Mouse (Mus musculus): ENCODE measurements at regions not wholly inside any gene's neighbourhood (a gene's known extent, or its start where the extent isn't known, plus 50 kb on each side); places are given as distances from the start of the nearest gene placed in this dataset.

- no peak for DNase-seq
- intact Hi-C loops (cut with DNase I), result no loop called here
These were observed 230.8 kb downstream of the Papss1 start for GRCm38 (mm10) chr3:131795108-131796005.

- no peak for DNase-seq
- intact Hi-C loops (cut with DNase I), result no loop called here
These were observed 235.2 kb downstream of the Papss1 start for GRCm38 (mm10) chr3:131799774-131800173.

- intact Hi-C loops (cut with DNase I), result no loop called here
- no peak for DNase-seq
These were observed 237.0 kb downstream of the Papss1 start for GRCm38 (mm10) chr3:131801551-131801950.

- intact Hi-C loops (cut with DNase I), result no loop called here
- DNase-seq, result no peak
These were observed 238.3 kb downstream of the Papss1 start for GRCm38 (mm10) chr3:131802841-131803240.

- intact Hi-C loops (cut with DNase I), result no loop called here
- no peak for DNase-seq
These were observed 243.6 kb downstream of the Papss1 start for GRCm38 (mm10) chr3:131808127-131808526.

- DNase-seq, result no peak
- intact Hi-C loops (cut with DNase I), result no loop called here
These were observed 248.4 kb downstream of the Papss1 start for GRCm38 (mm10) chr3:131812968-131813367.

- intact Hi-C loops (cut with DNase I), result no loop called here
- no peak for DNase-seq
These were observed 254.2 kb downstream of the Papss1 start for GRCm38 (mm10) chr3:131818806-131819205.

- intact Hi-C loops (cut with DNase I), result no loop called here
- no peak for DNase-seq
These were observed 227.7 kb upstream of the Dkk2 start for GRCm38 (mm10) chr3:131857442-131857841.

GRCm38 (mm10) chr3:131859083-131859482, 226.0 kb upstream of the Dkk2 start:
- no peak for DNase-seq
- intact Hi-C loops (cut with DNase I), result no loop called here

- no peak for DNase-seq
- intact Hi-C loops (cut with DNase I), result no loop called here
These were observed 220.0 kb upstream of the Dkk2 start for GRCm38 (mm10) chr3:131865106-131865505.

GRCm38 (mm10) chr3:131867266-131867665, 217.8 kb upstream of the Dkk2 start:
- DNase-seq, result no peak
- intact Hi-C loops (cut with DNase I), result no loop called here

GRCm38 (mm10) chr3:131868219-131868964, 216.7 kb upstream of the Dkk2 start:
- DNase-seq, result no peak
- intact Hi-C loops (cut with DNase I), result no loop called here

GRCm38 (mm10) chr3:131869306-131869705, 215.8 kb upstream of the Dkk2 start:
- no peak for DNase-seq
- intact Hi-C loops (cut with DNase I), result no loop called here

GRCm38 (mm10) chr3:131882667-131883066, 202.4 kb upstream of the Dkk2 start:
- intact Hi-C loops (cut with DNase I), result no loop called here
- DNase-seq, result no peak

- intact Hi-C loops (cut with DNase I), result no loop called here
- no peak for DNase-seq
These were observed 198.6 kb upstream of the Dkk2 start for GRCm38 (mm10) chr3:131886470-131886869.

- no peak for DNase-seq
- intact Hi-C loops (cut with DNase I), result no loop called here
These were observed 198.1 kb upstream of the Dkk2 start for GRCm38 (mm10) chr3:131886984-131887383.

GRCm38 (mm10) chr3:131887670-131888069, 197.4 kb upstream of the Dkk2 start:
- intact Hi-C loops (cut with DNase I), result no loop called here
- DNase-seq, result no peak

GRCm38 (mm10) chr3:131891941-131892340, 193.2 kb upstream of the Dkk2 start:
- intact Hi-C loops (cut with DNase I), result loop anchor here (10.0 kb wide), 1 partner anchor 297 kb away; no protein-coding TSS in a partner anchor
- no peak for DNase-seq

- intact Hi-C loops (cut with DNase I), result loop anchor here (10.0 kb wide), 1 partner anchor 298 kb away; no protein-coding TSS in a partner anchor
- DNase-seq, result no peak
These were observed 191.9 kb upstream of the Dkk2 start for GRCm38 (mm10) chr3:131893061-131893804.

GRCm38 (mm10) chr3:131895057-131895456, 190.0 kb upstream of the Dkk2 start:
- intact Hi-C loops (cut with DNase I), result loop anchor here (10.0 kb wide), 1 partner anchor 300 kb away; no protein-coding TSS in a partner anchor
- DNase-seq, result no peak

GRCm38 (mm10) chr3:131913534-131913933, 171.6 kb upstream of the Dkk2 start:
- no peak for DNase-seq
- intact Hi-C loops (cut with DNase I), result no loop called here

All from gastrocnemius, postnatal 36 days (tissue).